Mouse (Mus musculus) embryonic facial prominence, embryonic 11.5 days (tissue): ENCODE measurements around the gene Zfp872. TPM values are rescaled to one million over a fixed set of nuclear protein-coding genes. Genes with fewer than 3 reads are reported as not detected.
"Not testable (repeated sequence)": the region's sequence is repeated elsewhere in the genome, so short reads cannot be mapped to it uniquely, and the experiment has no call there.

Source experiments
- ATAC-seq: fragments of 200-750 bp; cut with Nextera tagmentation; replicated peaks from 2 replicates; pipeline ENCODE4 v1.8.0; 2017; ENCODE audit warnings: low read depth; ENCODE audit not compliant: insufficient number of reproducible peaks, low FRiP score, low TSS enrichment
- DNase-seq: peaks from one replicate; pipeline ENCODE4 v3.0.0-alpha.2; 2015; ENCODE audit warnings: low spot score
- H3K27ac ChIP-seq: fragments of 300-500 bp; sonication (generic); replicated peaks from 2 replicates; pipeline ENCODE4 v1.5.1; 2014; ENCODE audit warnings: mild to moderate bottlenecking, low read depth, low read length, control low read depth
- H3K27me3 ChIP-seq: fragments of 300-500 bp; sonication (generic); 2 replicates; pipeline ENCODE4 v1.6.1; 2014; ENCODE audit warnings: mild to moderate bottlenecking, low read length, moderate library complexity, mixed read lengths; ENCODE audit not compliant: control insufficient read depth, insufficient read depth
- H3K36me3 ChIP-seq: fragments of 300-500 bp; sonication (generic); replicated peaks from 2 replicates; pipeline ENCODE4 v1.6.1; 2014; ENCODE audit warnings: low read depth, mild to moderate bottlenecking, low read length, moderate library complexity, mixed read lengths; ENCODE audit not compliant: control insufficient read depth, insufficient read depth
- H3K4me1 ChIP-seq: fragments of 300-500 bp; sonication (generic); 2 replicates; pipeline ENCODE4 v1.6.1; 2014; ENCODE audit warnings: low read length, mixed read lengths; ENCODE audit not compliant: control insufficient read depth, insufficient read depth
- H3K4me2 ChIP-seq: fragments of 300-500 bp; sonication (generic); 2 replicates; pipeline ENCODE4 v1.6.1; 2014; ENCODE audit warnings: low read depth, mild to moderate bottlenecking, control low read depth, low read length, moderate library complexity
- H3K4me3 ChIP-seq: fragments of 300-500 bp; sonication (generic); 2 replicates; pipeline ENCODE4 v1.5.1; 2014; ENCODE audit warnings: low read depth, low read length, control low read depth
- H3K9ac ChIP-seq: fragments of 300-500 bp; sonication (generic); replicated peaks from 2 replicates; pipeline ENCODE4 v1.6.1; 2014; ENCODE audit warnings: mild to moderate bottlenecking, control low read depth, low read length
- H3K9me3 ChIP-seq: fragments of 300-500 bp; sonication (generic); replicated peaks from 2 replicates; pipeline ENCODE4 v1.6.1; 2016; ENCODE audit warnings: mild to moderate bottlenecking, low read length, inconsistent platforms, mixed read lengths; ENCODE audit not compliant: control insufficient read depth
- WGBS: fragments of 180-500 bp; shearing (Covaris S2); extraction: QIAGEN DNeasy Blood & Tissue Kit; methylation state at CpG from one replicate; pipeline ENCODE4 v1.1.7; 2014; 5-methylcytosine and 5-hydroxymethylcytosine counted together
- polyA plus RNA-seq: library from polyadenylated mRNA; unstranded; fragments of >200 nt; fragmentation: Nextera tagmentation; extraction: Ambion mirVana; gene quantifications from 2 replicates; pipeline ENCODE4 v1.2.1, GENCODE M21; 2014

The Zfp872 gene
- polyA plus RNA-seq, 1 experiment from 2014 or later, result 0.10 TPM

GRCm38 (mm10) chr9:22226389-22226673 is 38.4 kb downstream of the Zfp872 start:
- not testable (repeated sequence) for H3K9me3 ChIP-seq, H3K4me3 ChIP-seq, H3K27me3 ChIP-seq, ATAC-seq, H3K36me3 ChIP-seq, H3K9ac ChIP-seq, H3K27ac ChIP-seq, H3K4me1 ChIP-seq, DNase-seq
- 72% methylated on average over 7 of the region's 7 CpGs for WGBS
- peak overlapping the region; percentile 55; the same call in 1 of the 2 replicates for H3K4me2 ChIP-seq

DNA sequence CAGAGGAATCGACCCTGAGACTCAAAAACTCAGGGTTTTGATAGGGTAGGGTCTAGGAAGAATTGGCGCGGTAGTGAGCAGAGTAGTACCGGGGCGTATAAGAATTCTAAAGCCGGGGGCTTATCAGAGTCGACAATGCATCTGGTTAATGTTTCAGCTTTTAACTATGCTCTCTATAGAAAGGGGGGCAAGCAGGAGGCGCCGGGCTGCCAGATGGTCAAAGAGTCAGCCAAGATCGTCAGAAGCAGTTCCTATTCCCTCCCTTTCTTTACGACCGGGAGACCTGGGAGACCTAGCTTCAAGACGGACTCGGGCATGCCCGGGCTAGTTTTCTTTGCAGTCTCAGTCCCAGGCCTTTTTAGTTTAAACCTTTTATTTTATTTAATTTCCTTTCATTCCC is 39.0 kb downstream of the Zfp872 start:
- ATAC-seq, result no peak
- H3K27ac ChIP-seq, result no peak overlapping the region
- no peaks in the 10 kb centered on the region; the same call in 1 of the 2 replicates for H3K4me1 ChIP-seq
- no peak for DNase-seq
- WGBS, result 90% methylated on average over 15 of the region's 15 CpGs
- H3K4me2 ChIP-seq, result no peak overlapping the region
- H3K36me3 ChIP-seq, result no peaks in the 10 kb centered on the region
- H3K9me3 ChIP-seq, result no peaks in the 10 kb centered on the region
- no peak overlapping the region for H3K9ac ChIP-seq
- no peaks in the 10 kb centered on the region for H3K27me3 ChIP-seq
- H3K4me3 ChIP-seq, result no peak overlapping the region

- no peak overlapping the region for H3K27ac ChIP-seq
- no peaks in the 10 kb centered on the region; the same call in 1 of the 2 replicates for H3K4me1 ChIP-seq
- no peak for ATAC-seq
- 89% methylated on average over 6 of the region's 7 CpGs for WGBS
- H3K36me3 ChIP-seq, result no peaks in the 10 kb centered on the region
- DNase-seq, result no peak
- H3K9me3 ChIP-seq, result no peaks in the 10 kb centered on the region
- H3K9ac ChIP-seq, result no peak overlapping the region
- no peak overlapping the region for H3K4me2 ChIP-seq
- no peaks in the 10 kb centered on the region for H3K27me3 ChIP-seq
- no peak overlapping the region for H3K4me3 ChIP-seq
These were observed 41.6 kb downstream of the Zfp872 start for GRCm38 (mm10) chr9:22229386-22230026.

GRCm38 (mm10) chr9:22230061-22230460 is 42.2 kb downstream of the Zfp872 start:
- WGBS, result 94% methylated on average over 3 of the region's 3 CpGs
- no peak overlapping the region for H3K4me2 ChIP-seq
- H3K36me3 ChIP-seq, result no peaks in the 10 kb centered on the region; the same call in 1 of the 2 replicates

DNA sequence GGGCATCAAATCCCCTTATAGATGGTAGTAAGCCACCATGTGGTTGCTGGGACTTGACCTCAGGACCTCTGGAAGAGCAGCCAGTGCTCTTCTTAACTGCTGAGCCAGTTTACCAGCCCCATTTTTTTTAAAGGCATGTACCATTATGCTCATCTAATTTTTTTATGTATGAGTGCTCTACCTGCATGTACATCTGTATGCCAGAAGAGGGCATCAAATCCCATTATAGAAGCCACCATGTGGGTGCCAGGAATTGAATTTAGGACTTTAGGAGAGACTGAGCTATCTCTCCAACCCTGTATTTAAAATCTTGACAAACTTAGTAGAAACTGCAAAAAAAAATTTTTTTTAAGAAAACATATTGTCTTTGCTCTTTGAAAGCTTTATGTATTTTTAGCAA is 42.7 kb downstream of the Zfp872 start:
- Histone ChIP-seq H3K36me3 (no peaks in the 10 kb centered on the region; the same call in 1 of the 2 replicates), H3K4me3 (no peak overlapping the region), H3K27ac (no peak overlapping the region), H3K9ac (no peak overlapping the region), H3K9me3 (no peaks in the 10 kb centered on the region), H3K4me2 (no peak overlapping the region), H3K27me3 (no peaks in the 10 kb centered on the region), H3K4me1 (no peaks in the 10 kb centered on the region; the same call in 1 of the 2 replicates)
- no peak for ATAC-seq
- DNase-seq, result peak; percentile 12

More at GRCm38 (mm10) chr9:22230061-22230460, 42.2 kb downstream of the Zfp872 start:
- ATAC-seq, result no peak
- DNase-seq, result no peak
- no peaks in the 10 kb centered on the region for H3K9me3 ChIP-seq
- no peaks in the 10 kb centered on the region for H3K27me3 ChIP-seq
- H3K4me1 ChIP-seq, result no peaks in the 10 kb centered on the region; the same call in 1 of the 2 replicates
- no peak overlapping the region for H3K4me3 ChIP-seq
- H3K27ac ChIP-seq, result no peak overlapping the region
- H3K9ac ChIP-seq, result no peak overlapping the region

DNA sequence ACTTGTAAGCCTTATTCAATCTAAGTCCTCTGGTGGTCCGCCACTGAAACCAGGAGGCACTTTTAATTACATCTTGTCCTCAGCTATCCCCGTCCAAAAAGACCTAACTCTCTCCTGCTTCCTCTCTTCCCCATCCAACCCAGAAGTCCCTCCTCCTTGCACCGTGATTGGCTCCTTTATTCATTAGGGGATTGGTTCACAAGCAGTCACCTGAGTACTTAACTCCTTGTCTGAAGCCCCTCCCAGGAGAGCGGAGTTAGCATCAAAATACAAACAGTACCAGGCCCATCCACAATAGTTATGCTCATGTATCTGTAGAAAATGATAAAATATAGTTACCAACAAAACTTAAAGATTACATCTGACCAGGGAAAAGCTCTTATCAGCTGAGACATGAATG is 52.1 kb downstream of the Zfp872 start:
- H3K9ac ChIP-seq, result no peak overlapping the region
- H3K4me3 ChIP-seq, result no peak overlapping the region
- no peaks in the 10 kb centered on the region for H3K27me3 ChIP-seq
- H3K9me3 ChIP-seq, result peaks cover 2% of the 10 kb centered on the region; the same call in 1 of the 2 replicates
- no peak overlapping the region for H3K4me2 ChIP-seq
- 93% methylated on average over 4 of the region's 4 CpGs for WGBS
- H3K36me3 ChIP-seq, result no peaks in the 10 kb centered on the region; the same call in none of the 2 replicates
- ATAC-seq (no peak), DNase-seq (no peak)
- H3K4me1 ChIP-seq, result no peaks in the 10 kb centered on the region
- H3K27ac ChIP-seq, result no peak overlapping the region

- Histone ChIP-seq H3K4me2 (no peak overlapping the region), H3K27me3 (no peaks in the 10 kb centered on the region), H3K27ac (no peak overlapping the region), H3K4me3 (no peak overlapping the region), H3K9me3 (peaks cover 5% of the 10 kb centered on the region; the same call in 1 of the 2 replicates), H3K36me3 (peaks cover 18% of the 10 kb centered on the region), H3K9ac (no peak overlapping the region), H3K4me1 (no peaks in the 10 kb centered on the region)
- no peak for ATAC-seq
- DNase-seq, result no peak
- 88% methylated on average over 2 of the region's 2 CpGs for WGBS
These were observed 56.4 kb downstream of the Zfp872 start for GRCm38 (mm10) chr9:22244242-22244641.
